Mouse (Mus musculus) liver, adult 2 months (tissue): Measurements from ENCODE around the gene Lax1. TPM values are rescaled to one million over a fixed set of nuclear protein-coding genes. Genes with fewer than 3 reads are reported as not detected.

Source experiments
- DNase-seq: peaks from one replicate; pipeline ENCODE4 v3.0.0-alpha.2; 2011; ENCODE audit warnings: low read depth, low spot score; ENCODE audit errors: extremely low read depth
- H3K27ac ChIP-seq: fragments of 200-500 bp; replicated peaks from 2 replicates; pipeline ENCODE4 v1.5.1; 2012; ENCODE audit warnings: low read depth, mild to moderate bottlenecking, control low read depth, inconsistent platforms, low read length; ENCODE audit not compliant: insufficient read depth
- H3K27me3 ChIP-seq: fragments of 200-500 bp; 2 replicates; pipeline ENCODE4 v1.6.1; 2012; ENCODE audit warnings: mild to moderate bottlenecking, moderate library complexity, low read length, inconsistent platforms; ENCODE audit not compliant: control insufficient read depth, insufficient read depth
- H3K36me3 ChIP-seq: fragments of 200-500 bp; 2 replicates; pipeline ENCODE4 v1.6.1; 2012; ENCODE audit warnings: low read length, inconsistent platforms; ENCODE audit not compliant: control insufficient read depth, insufficient read depth
- H3K4me1 ChIP-seq: fragments of 200-500 bp; 2 replicates; pipeline ENCODE4 v1.6.1; 2011; ENCODE audit warnings: low read length; ENCODE audit not compliant: control insufficient read depth, insufficient read depth
- H3K4me3 ChIP-seq: fragments of 200-500 bp; 2 replicates; pipeline ENCODE4 v1.5.1; 2011; ENCODE audit warnings: low read depth, mild to moderate bottlenecking, control low read depth, low read length, moderate library complexity; ENCODE audit not compliant: insufficient read depth
- H3K79me2 ChIP-seq: fragments of 200-500 bp; 2 replicates; pipeline ENCODE4 v1.6.1; 2012; ENCODE audit warnings: inconsistent platforms, mild to moderate bottlenecking, low read length, moderate library complexity; ENCODE audit not compliant: control insufficient read depth, insufficient read depth
- H3K9ac ChIP-seq: fragments of 200-500 bp; 2 replicates; pipeline ENCODE4 v1.6.1; 2012; ENCODE audit warnings: low read depth, mild to moderate bottlenecking, control low read depth, inconsistent platforms, low read length
- CTCF ChIP-seq: fragments of 200-500 bp; IDR thresholded peaks from 2 replicates; pipeline ENCODE4 v1.5.1; 2011; ENCODE audit warnings: low read depth, low read length, control low read depth
- POLR2A ChIP-seq: fragments of 200-500 bp; IDR thresholded peaks from 2 replicates; pipeline ENCODE4 v1.6.1; 2011; ENCODE audit warnings: low read length, control low read depth; ENCODE audit not compliant: insufficient read depth; ENCODE audit errors: extremely low read depth
- WGBS: fragments of 180-500 bp; shearing (Covaris S2); methylation state at CpG from one replicate; pipeline ENCODE4 v1.1.7; 2018; 5-methylcytosine and 5-hydroxymethylcytosine counted together
- polyA plus RNA-seq: library from polyadenylated mRNA; depleted of rRNA; stranded (reverse); fragments of >200 nt; gene quantifications from 2 replicates; pipeline ENCODE4 v1.2.3, GENCODE M21; 2012
- total RNA-seq: library from RNA; depleted of rRNA; stranded (reverse); fragments of >200 nt; gene quantifications from 2 replicates; pipeline ENCODE4 v1.2.3, GENCODE M21; 2014

Gene Lax1
- total and polyA plus RNA-seq, 2 experiments: 0.27 to 0.28 TPM

- Histone ChIP-seq H3K4me1 (peaks cover 22% of the 10 kb centered on the region), H3K27ac (peak within 1 kb of the TSS; percentile 98), H3K79me2 (peaks cover 37% of the 10 kb centered on the region; the same call in 1 of the 2 replicates), H3K27me3 (no peaks in the 10 kb centered on the region), H3K36me3 (peaks cover 26% of the 10 kb centered on the region), H3K4me3 (peak within 1 kb of the TSS; percentile 96), H3K9ac (peak within 1 kb of the TSS; percentile 94)
- TF ChIP-seq POLR2A (peak; percentile 78), CTCF (no peak)
- 2% methylated on average over 26 of the region's 26 CpGs for WGBS
- DNase-seq: peak; percentile 94
Measured at GRCm38 (mm10) chr1:133661203-133661933, 28.5 kb downstream of the Lax1 start, which contains the start of gene Gm38394. Gene Gm38394, minus strand, starts transcription at chr1:133661318.

DNA sequence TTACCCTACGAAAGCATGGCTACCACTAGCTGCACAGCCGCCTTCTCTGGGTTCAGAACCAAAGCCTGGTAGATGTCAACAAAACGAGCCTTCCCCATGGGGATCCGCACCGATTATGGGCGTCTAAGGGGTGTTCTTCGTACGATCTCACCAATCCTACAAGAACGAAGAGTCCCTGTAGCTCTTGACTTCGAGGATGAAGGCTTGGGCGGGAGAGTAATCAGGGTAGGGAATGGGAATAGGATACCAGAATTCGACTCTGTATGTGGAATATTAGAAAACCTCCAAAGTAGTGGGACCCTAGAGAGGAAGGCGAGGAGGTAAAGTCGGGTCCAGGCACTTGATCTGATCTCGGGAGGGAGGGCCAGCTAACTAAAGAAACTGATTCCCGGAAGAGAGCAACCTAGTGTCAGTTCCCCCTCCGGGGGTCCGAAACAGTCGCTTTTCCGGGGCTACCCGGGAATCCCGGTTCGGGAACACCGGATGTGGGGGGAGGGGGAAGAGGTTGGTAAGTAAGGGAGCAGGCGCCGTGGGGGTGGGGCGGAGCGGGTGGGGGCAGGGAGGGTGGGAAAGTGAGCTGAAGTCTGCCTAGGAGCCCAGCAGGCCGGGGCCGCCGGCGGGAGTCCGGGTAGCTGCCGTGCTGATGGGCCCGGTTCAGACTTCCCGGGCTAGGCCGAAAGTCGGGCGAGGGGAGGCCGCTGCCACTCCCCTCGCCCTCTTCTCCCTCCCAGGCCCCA is 29.3 kb downstream of the Lax1 start, which contains the start of gene Zbed6:
Gene Zbed6, minus strand, starts transcription at position 420 of the 737 bp plus-strand sequence.
- peak within 1 kb of the TSS; percentile 96 for H3K4me3 ChIP-seq
- peaks cover 37% of the 10 kb centered on the region; the same call in 1 of the 2 replicates for H3K79me2 ChIP-seq
- DNase-seq: peak; percentile 42
- H3K27ac ChIP-seq: peak within 1 kb of the TSS; percentile 98
- whole genome bisulfite sequencing: under 1% methylated on average over 41 of the region's 41 CpGs
- TF ChIP-seq POLR2A (no peak), CTCF (no peak)
- H3K27me3 ChIP-seq: no peaks in the 10 kb centered on the region
- H3K9ac ChIP-seq: peak within 1 kb of the TSS; percentile 94
- peaks cover 26% of the 10 kb centered on the region for H3K36me3 ChIP-seq
- peaks cover 20% of the 10 kb centered on the region for H3K4me1 ChIP-seq

- H3K27me3 ChIP-seq: no peaks in the 10 kb centered on the region
- no peak overlapping the region for H3K9ac ChIP-seq
- H3K79me2 ChIP-seq: peaks cover 40% of the 10 kb centered on the region
- 80% methylated on average over 3 of the region's 3 CpGs for WGBS
- no peak for DNase-seq
- TF ChIP-seq POLR2A: no peak
- no peak for TF ChIP-seq CTCF
- no peak overlapping the region for H3K27ac ChIP-seq
- H3K4me3 ChIP-seq: no peak overlapping the region
- peaks cover 18% of the 10 kb centered on the region for H3K4me1 ChIP-seq
- peaks cover 28% of the 10 kb centered on the region for H3K36me3 ChIP-seq
Measured at GRCm38 (mm10) chr1:133658878-133659277, 31.0 kb downstream of the Lax1 start.

GRCm38 (mm10) chr1:133656811-133657210 is 33.1 kb downstream of the Lax1 start:
- 51% methylated on average over 5 of the region's 5 CpGs for WGBS

GRCm38 (mm10) chr1:133653033-133653432 is 36.9 kb downstream of the Lax1 start:
- Histone ChIP-seq H3K4me3 (no peak overlapping the region), H3K9ac (no peak overlapping the region), H3K4me1 (peaks cover 21% of the 10 kb centered on the region), H3K79me2 (peaks cover 24% of the 10 kb centered on the region), H3K36me3 (peaks cover 27% of the 10 kb centered on the region), H3K27me3 (no peaks in the 10 kb centered on the region), H3K27ac (no peak overlapping the region)
- no peak for DNase-seq
- WGBS: 90% methylated on average over 1 of the region's 1 CpGs
- no peak for TF ChIP-seq CTCF
- no peak for TF ChIP-seq POLR2A

More at GRCm38 (mm10) chr1:133656811-133657210, 33.1 kb downstream of the Lax1 start:
- peak; percentile 31 for DNase-seq
- Histone ChIP-seq H3K9ac (no peak overlapping the region), H3K4me3 (no peak overlapping the region), H3K27ac (no peak overlapping the region), H3K4me1 (peaks cover 18% of the 10 kb centered on the region), H3K79me2 (peaks cover 40% of the 10 kb centered on the region), H3K27me3 (no peaks in the 10 kb centered on the region), H3K36me3 (peaks cover 38% of the 10 kb centered on the region)
- TF ChIP-seq POLR2A (no peak), CTCF (no peak)
